Mouse (Mus musculus): Measurements from ENCODE around the gene Rab11b. TPM values are rescaled to one million over a fixed set of nuclear protein-coding genes. Genes with fewer than 3 reads are reported as not detected.

Rab11b gene
- polyA plus RNA-seq, 1 experiment from 2014 or later, result 207 TPM

- Histone ChIP-seq H3K4me2 (ENCODE audit: low read length) (no peak overlapping the region), H3K36me3 (ENCODE audit: insufficient read depth, low read length) (0 out of 2 replicates have a peak, but pooled peaks cover 4% of the 10 kb centered on the region), H3K4me3 (replicated peaks; ENCODE audit: low read depth, low read length) (no peak overlapping the region), H3K9me3 (replicated peaks; ENCODE audit: low read length) (no peaks in the 10 kb centered on the region), H3K27me3 (ENCODE audit: insufficient read depth, low read length) (no peaks in the 10 kb centered on the region), H3K27ac (no peak overlapping the region), H3K4me1 (replicated peaks; ENCODE audit: insufficient read depth, low read length) (no peaks in the 10 kb centered on the region), H3K9ac (ENCODE audit: low read depth, low read length) (no peak overlapping the region)
- TF ChIP-seq CTCF (IDR thresholded peaks at IDR 0.05; ENCODE audit: low read depth), result no peak
- ATAC-seq (replicated peaks; ENCODE audit: low FRiP score, low read depth) (no peak), DNase-seq (ENCODE audit: low spot score) (no peak)
- 76% methylated on average over 5 of the region's 5 CpGs for WGBS
Measured at GRCm38 (mm10) chr17:33713271-33713670, 47.1 kb downstream of the Rab11b start.

GRCm38 (mm10) chr17:33709834-33710233, 50.5 kb downstream of the Rab11b start:
- no peak overlapping the region for H3K4me3 ChIP-seq (replicated peaks; ENCODE audit: low read depth, low read length)
- H3K9ac ChIP-seq (ENCODE audit: low read depth, low read length), result no peak overlapping the region
- no peaks in the 10 kb centered on the region for H3K27me3 ChIP-seq (ENCODE audit: insufficient read depth, low read length)
- no peaks in the 10 kb centered on the region for H3K9me3 ChIP-seq (replicated peaks; ENCODE audit: low read length)
- ATAC-seq (replicated peaks; ENCODE audit: low FRiP score, low read depth) (no peak), DNase-seq (ENCODE audit: low spot score) (no peak)
- peaks cover 12% of the 10 kb centered on the region; the same call in 1 of the 2 replicates for H3K36me3 ChIP-seq (ENCODE audit: insufficient read depth, low read length)
- H3K4me1 ChIP-seq (replicated peaks; ENCODE audit: insufficient read depth, low read length), result no peaks in the 10 kb centered on the region
- H3K27ac ChIP-seq, result no peak overlapping the region
- TF ChIP-seq CTCF (IDR thresholded peaks at IDR 0.05; ENCODE audit: low read depth), result no peak
- no peak overlapping the region for H3K4me2 ChIP-seq (ENCODE audit: low read length)
- WGBS, result 73% methylated on average over 3 of the region's 3 CpGs

GRCm38 (mm10) chr17:33703091-33703490, 57.2 kb downstream of the Rab11b start:
- H3K4me3 ChIP-seq (replicated peaks; ENCODE audit: low read depth, low read length), result no peak overlapping the region
- DNase-seq (ENCODE audit: low spot score) (no peak), ATAC-seq (replicated peaks; ENCODE audit: low FRiP score, low read depth) (no peak)
- H3K9me3 ChIP-seq (replicated peaks; ENCODE audit: low read length), result no peaks in the 10 kb centered on the region
- H3K9ac ChIP-seq (ENCODE audit: low read depth, low read length), result no peak overlapping the region
- H3K4me2 ChIP-seq (ENCODE audit: low read length), result no peak overlapping the region
- H3K4me1 ChIP-seq (replicated peaks; ENCODE audit: insufficient read depth, low read length), result no peaks in the 10 kb centered on the region
- TF ChIP-seq CTCF (IDR thresholded peaks at IDR 0.05; ENCODE audit: low read depth), result no peak
- no peak overlapping the region for H3K27ac ChIP-seq
- no peaks in the 10 kb centered on the region for H3K27me3 ChIP-seq (ENCODE audit: insufficient read depth, low read length)
- WGBS, result 89% methylated on average over 9 of the region's 9 CpGs
- peaks cover 10% of the 10 kb centered on the region; the same call in 1 of the 2 replicates for H3K36me3 ChIP-seq (ENCODE audit: insufficient read depth, low read length)

- no peaks in the 10 kb centered on the region for H3K9me3 ChIP-seq (replicated peaks; ENCODE audit: low read length)
- H3K27ac ChIP-seq, result no peak overlapping the region
- no peak for TF ChIP-seq CTCF (IDR thresholded peaks at IDR 0.05; ENCODE audit: low read depth)
- no peaks in the 10 kb centered on the region for H3K27me3 ChIP-seq (ENCODE audit: insufficient read depth, low read length)
- ATAC-seq (replicated peaks; ENCODE audit: low FRiP score, low read depth) (no peak), DNase-seq (ENCODE audit: low spot score) (no peak)
- H3K9ac ChIP-seq (ENCODE audit: low read depth, low read length), result no peak overlapping the region
- whole genome bisulfite sequencing, result 48% methylated on average over 1 of the region's 1 CpGs
- H3K4me1 ChIP-seq (replicated peaks; ENCODE audit: insufficient read depth, low read length), result no peaks in the 10 kb centered on the region
- no peak overlapping the region for H3K4me3 ChIP-seq (replicated peaks; ENCODE audit: low read depth, low read length)
- peaks cover 9% of the 10 kb centered on the region; the same call in 1 of the 2 replicates for H3K36me3 ChIP-seq (ENCODE audit: insufficient read depth, low read length)
- H3K4me2 ChIP-seq (ENCODE audit: low read length), result no peak overlapping the region
Measured at GRCm38 (mm10) chr17:33702178-33702577, 58.2 kb downstream of the Rab11b start.

GRCm38 (mm10) chr17:33695471-33695870, 64.9 kb downstream of the Rab11b start:
- H3K27me3 ChIP-seq (ENCODE audit: insufficient read depth, low read length), result no peaks in the 10 kb centered on the region
- H3K4me2 ChIP-seq (ENCODE audit: low read length), result no peak overlapping the region
- TF ChIP-seq CTCF (IDR thresholded peaks at IDR 0.05; ENCODE audit: low read depth), result no peak
- no peak for ATAC-seq (replicated peaks; ENCODE audit: low FRiP score, low read depth)
- H3K4me3 ChIP-seq (replicated peaks; ENCODE audit: low read depth, low read length), result no peak overlapping the region
- no peak overlapping the region for H3K27ac ChIP-seq
- WGBS, result 85% methylated on average over 1 of the region's 1 CpGs
- no peak overlapping the region for H3K9ac ChIP-seq (ENCODE audit: low read depth, low read length)
- no peaks in the 10 kb centered on the region for H3K9me3 ChIP-seq (replicated peaks; ENCODE audit: low read length)
- no peak for DNase-seq (ENCODE audit: low spot score)
- H3K36me3 ChIP-seq (ENCODE audit: insufficient read depth, low read length), result peaks cover 20% of the 10 kb centered on the region; the same call in 1 of the 2 replicates
- H3K4me1 ChIP-seq (replicated peaks; ENCODE audit: insufficient read depth, low read length), result no peaks in the 10 kb centered on the region

Other genes with a start within 250 kb of the Rab11b start
- 28.3 and 32.1 TPM in 2 replicates for gene Adamts10, start 236.3 kb downstream of the Rab11b start, polyA plus RNA-seq (2015; fragmentation: Nextera tagmentation; extraction: Ambion mirVana)
- 1.4 and 1.5 TPM in 2 replicates for gene Myo1f, start 204.8 kb downstream of the Rab11b start, polyA plus RNA-seq (2015; fragmentation: Nextera tagmentation; extraction: Ambion mirVana)
- gene Zfp414, start 131.4 kb downstream of the Rab11b start, polyA plus RNA-seq (2015; fragmentation: Nextera tagmentation; extraction: Ambion mirVana), result 42.9 and 44.3 TPM in 2 replicates
- gene Pram1, start 122.5 kb downstream of the Rab11b start, polyA plus RNA-seq (2015; fragmentation: Nextera tagmentation; extraction: Ambion mirVana), result 0.36 and 0.56 TPM in 2 replicates
- gene Hnrnpm, start 73.7 kb downstream of the Rab11b start, polyA plus RNA-seq (2015; fragmentation: Nextera tagmentation; extraction: Ambion mirVana), result 248 and 273 TPM in 2 replicates
- gene March2, start 41.9 kb downstream of the Rab11b start, polyA plus RNA-seq (2015; fragmentation: Nextera tagmentation; extraction: Ambion mirVana), result 61.7 and 64.9 TPM in 2 replicates
- gene Angptl4, start 21.3 kb upstream of the Rab11b start, polyA plus RNA-seq (2015; fragmentation: Nextera tagmentation; extraction: Ambion mirVana), result 51.4 and 58.9 TPM in 2 replicates
- 57.5 and 70.4 TPM in 2 replicates for gene Kank3, start 50.0 kb upstream of the Rab11b start, polyA plus RNA-seq (2015; fragmentation: Nextera tagmentation; extraction: Ambion mirVana)
- gene Rps28, start 64.0 kb upstream of the Rab11b start, polyA plus RNA-seq (2015; fragmentation: Nextera tagmentation; extraction: Ambion mirVana), result 1,262 and 1,465 TPM in 2 replicates
- 574 and 620 TPM in 2 replicates for gene Ndufa7, start 64.0 kb upstream of the Rab11b start, polyA plus RNA-seq (2015; fragmentation: Nextera tagmentation; extraction: Ambion mirVana)
- 101 and 109 TPM in 2 replicates for gene Cd320, start 82.6 kb upstream of the Rab11b start, polyA plus RNA-seq (2015; fragmentation: Nextera tagmentation; extraction: Ambion mirVana)
- not detected in 2 replicates for gene Gm7029, start 113.3 kb upstream of the Rab11b start, polyA plus RNA-seq (2015; fragmentation: Nextera tagmentation; extraction: Ambion mirVana)
- 3.4 TPM in 2 replicates for gene Kifc1, start 130.1 kb upstream of the Rab11b start, polyA plus RNA-seq (2015; fragmentation: Nextera tagmentation; extraction: Ambion mirVana)
- 0.29 TPM in 1 of 2 replicates, not detected in the other for gene Platr17, start 144.6 kb upstream of the Rab11b start, polyA plus RNA-seq (2015; fragmentation: Nextera tagmentation; extraction: Ambion mirVana)
- gene Daxx, start 148.9 kb upstream of the Rab11b start, polyA plus RNA-seq (2015; fragmentation: Nextera tagmentation; extraction: Ambion mirVana), result 33.4 and 39.5 TPM in 2 replicates
- 50.6 and 53.2 TPM in 2 replicates for gene Tapbp, start 155.4 kb upstream of the Rab11b start, polyA plus RNA-seq (2015; fragmentation: Nextera tagmentation; extraction: Ambion mirVana)
- 19.8 TPM in 2 replicates for gene Zbtb22, start 155.4 kb upstream of the Rab11b start, polyA plus RNA-seq (2015; fragmentation: Nextera tagmentation; extraction: Ambion mirVana)
- 22.2 TPM in 2 replicates for gene Rgl2, start 169.0 kb upstream of the Rab11b start, polyA plus RNA-seq (2015; fragmentation: Nextera tagmentation; extraction: Ambion mirVana)
- gene Pfdn6, start 179.8 kb upstream of the Rab11b start, polyA plus RNA-seq (2015; fragmentation: Nextera tagmentation; extraction: Ambion mirVana), result 147 and 150 TPM in 2 replicates
- gene Wdr46, start 180.1 kb upstream of the Rab11b start, polyA plus RNA-seq (2015; fragmentation: Nextera tagmentation; extraction: Ambion mirVana), result 20.1 and 20.3 TPM in 2 replicates
- 6.7 and 8.1 TPM in 2 replicates for gene B3galt4, start 191.0 kb upstream of the Rab11b start, polyA plus RNA-seq (2015; fragmentation: Nextera tagmentation; extraction: Ambion mirVana)
- gene Vps52, start 195.3 kb upstream of the Rab11b start, polyA plus RNA-seq (2015; fragmentation: Nextera tagmentation; extraction: Ambion mirVana), result 37.7 and 40.7 TPM in 2 replicates
- 2,059 and 2,304 TPM in 2 replicates for gene Rps18, start 195.5 kb upstream of the Rab11b start, polyA plus RNA-seq (2015; fragmentation: Nextera tagmentation; extraction: Ambion mirVana)
- 76.0 and 82.2 TPM in 2 replicates for gene H2-K1, start 239.8 kb upstream of the Rab11b start, polyA plus RNA-seq (2015; fragmentation: Nextera tagmentation; extraction: Ambion mirVana)

Measured in kidney, postnatal 0 days (tissue).